Mouse (Mus musculus): ENCODE results near the gene Gjc2. TPM values are rescaled to one million over a fixed set of nuclear protein-coding genes. Genes with fewer than 3 reads are reported as not detected.
A peak's percentile ranks its signal among the peaks of the same experiment; 100 is the strongest.

Gjc2 gene
- 1 to 10 TPM; 7.4 to 8.0 TPM for total RNA-seq (2021)
- long read RNA-seq, experiment 1, transcript Gjc2-202 (2 exons, 2,187 nt) = major isoform, 10 of 12 reads
- long read RNA-seq, experiment 1, partial matches to known transcripts = 2 of 12 reads
- long read RNA-seq, experiment 1, other reads (novel, unspliced or antisense) = 0 of 12 reads
- long read RNA-seq, experiment 2, transcript Gjc2-202 (2 exons, 2,187 nt) = major isoform, 6 of 8 reads
- long read RNA-seq, experiment 2, partial matches to known transcripts = 1 of 8 reads
- long read RNA-seq, experiment 2, other reads (novel, unspliced or antisense) = 0 of 8 reads

- TF ChIP-seq CTCF (IDR thresholded peaks at IDR 0.05) = no peak
- intact Hi-C loops (cut with DNase I) = loop anchor here (2.0 to 5.0 kb wide), 2 partner anchors 20 to 211 kb away; partner anchors contain the start of gene Iba57
- peak within 1 kb of the TSS; percentile 65 for H3K27ac ChIP-seq
- H3K4me3 ChIP-seq = peak within 1 kb of the TSS; percentile 22
- peak; percentile 28 to 36 for DNase-seq (ENCODE audit: extremely low spot score in 1 of 2, low spot score in 2 of 2)
These were observed at the start of gene Gjc2 for GRCm38 (mm10) chr11:59182864-59183331. Gene Gjc2 (minus strand): TSS chr11:59183213.

GRCm38 (mm10) chr11:59232797-59233196 is 49.8 kb upstream of the Gjc2 start:
- H3K27ac ChIP-seq = no peak overlapping the region
- TF ChIP-seq CTCF (IDR thresholded peaks at IDR 0.05) = no peak
- DNase-seq (ENCODE audit: extremely low spot score in 1 of 2, low spot score in 2 of 2) = no peak
- intact Hi-C loops (cut with DNase I) = no loop called here
- no peak overlapping the region for H3K4me3 ChIP-seq

GRCm38 (mm10) chr11:59230144-59230760 is 47.2 kb upstream of the Gjc2 start:
- peak in 1 of 2 experiments; percentile 56 for DNase-seq (ENCODE audit: extremely low spot score in 1 of 2, low spot score in 2 of 2)
- Histone ChIP-seq H3K27ac (no peak overlapping the region), H3K4me3 (no peak overlapping the region)
- peak; percentile 71 for TF ChIP-seq CTCF (IDR thresholded peaks at IDR 0.05)
- intact Hi-C loops (cut with DNase I) = loop anchor here (2.0 kb wide), 1 partner anchor 69 kb away; no protein-coding TSS in a partner anchor

GRCm38 (mm10) chr11:59228122-59228953 is 45.3 kb upstream of the Gjc2 start, which contains the start of gene Arf1:
Gene Arf1 (minus strand): TSS chr11:59228270.
- TF ChIP-seq CTCF (IDR thresholded peaks at IDR 0.05) = no peak
- intact Hi-C loops (cut with DNase I) = loop anchor here (1.0 to 5.0 kb wide), 3 partner anchors 20 to 259 kb away; partner anchors contain the start of genes 2310033P09Rik and Iba57
- peak within 1 kb of the TSS; percentile 98 for H3K27ac ChIP-seq
- peak; percentile 96 to 97 for DNase-seq (ENCODE audit: extremely low spot score in 1 of 2, low spot score in 2 of 2)
- peak within 1 kb of the TSS; percentile 95 for H3K4me3 ChIP-seq

GRCm38 (mm10) chr11:59227604-59228121 is 44.6 kb upstream of the Gjc2 start:
- DNase-seq (ENCODE audit: extremely low spot score in 1 of 2, low spot score in 2 of 2) = no peak
- Histone ChIP-seq H3K4me3 (peak overlapping the region; percentile 95), H3K27ac (peak overlapping the region; percentile 98)
- TF ChIP-seq CTCF (IDR thresholded peaks at IDR 0.05) = no peak
- intact Hi-C loops (cut with DNase I) = loop anchor here (1.0 to 5.0 kb wide), 3 partner anchors 19 to 260 kb away; partner anchors contain the start of genes 2310033P09Rik and Iba57

GRCm38 (mm10) chr11:59226787-59227603 is 44.0 kb upstream of the Gjc2 start:
- intact Hi-C loops (cut with DNase I) = loop anchor here (5.0 kb wide), 1 partner anchor 260 kb away; no protein-coding TSS in a partner anchor
- no peak; the same call in 1 of the 2 replicates for TF ChIP-seq CTCF (IDR thresholded peaks at IDR 0.05)
- peak overlapping the region; percentile 98 for H3K27ac ChIP-seq
- DNase-seq (ENCODE audit: extremely low spot score in 1 of 2, low spot score in 2 of 2) = no peak
- peak overlapping the region; percentile 95 for H3K4me3 ChIP-seq

- H3K4me3 ChIP-seq = peak overlapping the region; percentile 95
- no peak for DNase-seq (ENCODE audit: extremely low spot score in 1 of 2, low spot score in 2 of 2)
- TF ChIP-seq CTCF (IDR thresholded peaks at IDR 0.05) = no peak
- intact Hi-C loops (cut with DNase I) = loop anchor here (5.0 kb wide), 1 partner anchor 261 kb away; no protein-coding TSS in a partner anchor
- no peak overlapping the region for H3K27ac ChIP-seq
These were observed 43.2 kb upstream of the Gjc2 start for GRCm38 (mm10) chr11:59226251-59226650.

- no peak overlapping the region for H3K4me3 ChIP-seq
- DNase-seq (ENCODE audit: extremely low spot score in 1 of 2, low spot score in 2 of 2) = no peak
- no peak for TF ChIP-seq CTCF (IDR thresholded peaks at IDR 0.05)
- no peak overlapping the region for H3K27ac ChIP-seq
- intact Hi-C loops (cut with DNase I) = loop anchor here (5.0 kb wide), 1 partner anchor 262 kb away; no protein-coding TSS in a partner anchor
These were observed 42.2 kb upstream of the Gjc2 start for GRCm38 (mm10) chr11:59225167-59225566.

GRCm38 (mm10) chr11:59224470-59224869 is 41.5 kb upstream of the Gjc2 start:
- intact Hi-C loops (cut with DNase I) = no loop called here
- H3K4me3 ChIP-seq = no peak overlapping the region
- no peak for TF ChIP-seq CTCF (IDR thresholded peaks at IDR 0.05)
- no peak overlapping the region for H3K27ac ChIP-seq
- DNase-seq (ENCODE audit: extremely low spot score in 1 of 2, low spot score in 2 of 2) = no peak

- no peak for DNase-seq (ENCODE audit: extremely low spot score in 1 of 2, low spot score in 2 of 2)
- TF ChIP-seq CTCF (IDR thresholded peaks at IDR 0.05) = no peak
- intact Hi-C loops (cut with DNase I) = no loop called here
- H3K4me3 ChIP-seq = no peak overlapping the region
- H3K27ac ChIP-seq = no peak overlapping the region
These were observed 41.0 kb upstream of the Gjc2 start for GRCm38 (mm10) chr11:59224025-59224424.

Data from left cerebral cortex, adult 2 months (tissue).